Comparison of ENCODE assay signal across 10 mouse cellular contexts in genomic region chr8:119781086-119781840, GRCm38 (mm10). TPM values are rescaled to one million over a fixed set of nuclear protein-coding genes. Genes with fewer than 3 reads are reported as not detected.
A peak's percentile ranks its signal among the peaks of the same experiment; 100 is the strongest.
DNase-seq lines count a peak whose midpoint lies in the region; ATAC-seq lines count a peak whose summit lies in the region.
"Had no signal": no experiment of that assay in that cellular context is flagged by ENCODE, and none has a peak within 500 bp of the region (broad histone marks: within the 10 kb centered on the region; RNA-seq: fewer than 3 reads in every experiment).

No protein-coding gene starts in this region.

- no peak overlapping the region for H3K27ac ChIP-seq in midbrain, embryonic 10.5 days (replicated peaks)
- H3K27ac ChIP-seq in forebrain, embryonic 11.5 days (ENCODE audit: low read depth, low read length): no peak overlapping the region
- H3K27ac ChIP-seq: hindbrain, embryonic 10.5 days; limb, embryonic 13.5 days had no signal

- peak; percentile 45 for DNase-seq in cerebellum, adult 8-10 months
- DNase-seq in cerebellum, postnatal 10 days: no peak
- DNase-seq in 3134 (ENCODE audit: extremely low read depth, insufficient read length, low spot score): peak; percentile 38
- DNase-seq in Muller cell, postnatal 12 days (ENCODE audit: inconsistent ontology term): peak; percentile 34
- DNase-seq in lung, adult 18-20 months: peak; percentile 64 to 67
- DNase-seq in ovary, adult 18-20 months (ENCODE audit: low spot score): no peak
- no peak for DNase-seq in midbrain, embryonic 10.5 days (ENCODE audit: low spot score)
- DNase-seq in forebrain, embryonic 11.5 days (ENCODE audit: low spot score): no peak

- H3K4me1 ChIP-seq in midbrain, embryonic 10.5 days: peaks cover 63% of the 10 kb centered on the region
- H3K4me1 ChIP-seq in forebrain, embryonic 11.5 days (replicated peaks; ENCODE audit: control insufficient read depth, insufficient read depth, low read length): peaks cover 8% of the 10 kb centered on the region; the same call in 1 of the 2 replicates

- no peak overlapping the region for H3K4me3 ChIP-seq in midbrain, embryonic 10.5 days
- H3K4me3 ChIP-seq in forebrain, embryonic 11.5 days (ENCODE audit: low read depth, low read length): no peak overlapping the region
- H3K4me3 ChIP-seq: hindbrain, embryonic 10.5 days; limb, embryonic 13.5 days had no signal

- no peak overlapping the region for H3K9ac ChIP-seq in forebrain, embryonic 11.5 days (ENCODE audit: low read length)
- H3K9ac ChIP-seq: limb, embryonic 13.5 days had no signal

- H3K36me3 ChIP-seq in midbrain, embryonic 10.5 days: no peaks in the 10 kb centered on the region
- H3K36me3 ChIP-seq in forebrain, embryonic 11.5 days (ENCODE audit: control insufficient read depth, insufficient read depth, low read length): no peaks in the 10 kb centered on the region
- H3K36me3 ChIP-seq: hindbrain, embryonic 10.5 days; limb, embryonic 13.5 days had no signal

- 72% methylated on average over 4 of the region's 4 CpGs for WGBS in midbrain, embryonic 10.5 days
- WGBS in forebrain, embryonic 11.5 days: 70% methylated on average over 4 of the region's 4 CpGs

- H3K9me3 ChIP-seq in midbrain, embryonic 10.5 days (replicated peaks): no peaks in the 10 kb centered on the region
- H3K9me3 ChIP-seq in forebrain, embryonic 11.5 days (ENCODE audit: control insufficient read depth, low read length): no peaks in the 10 kb centered on the region
- H3K9me3 ChIP-seq: hindbrain, embryonic 10.5 days; limb, embryonic 13.5 days had no signal

- H3K27me3 ChIP-seq in midbrain, embryonic 10.5 days (ENCODE audit: low read depth, poor library complexity, severe bottlenecking): no peaks in the 10 kb centered on the region; the same call in 1 of the 2 replicates
- H3K27me3 ChIP-seq in forebrain, embryonic 11.5 days (ENCODE audit: control insufficient read depth, insufficient read depth, low read length): no peaks in the 10 kb centered on the region
- H3K27me3 ChIP-seq: limb, embryonic 13.5 days had no signal

- no peak for ATAC-seq in forebrain, embryonic 11.5 days (replicated peaks; ENCODE audit: low FRiP score)

- H3K4me2 ChIP-seq in forebrain, embryonic 11.5 days (ENCODE audit: low read depth, low read length, severe bottlenecking): no peak overlapping the region
- H3K4me2 ChIP-seq: limb, embryonic 13.5 days had no signal

RNA-seq across cellular contexts. Expression of gene Tldc1, which starts 3.0 kb away (rescaled TPM):
- 15.4 and 16.4 TPM in 2 replicates for polyA plus RNA-seq in midbrain, embryonic 10.5 days (2016; fragmentation: Nextera tagmentation; extraction: Ambion mirVana)
- polyA plus RNA-seq in forebrain, embryonic 11.5 days (2014; fragmentation: Nextera tagmentation; extraction: Ambion mirVana): 12.6 and 13.4 TPM in 2 replicates

RNA-seq across cellular contexts. Expression of gene Cotl1, which starts 59.1 kb away (rescaled TPM):
- polyA plus RNA-seq in midbrain, embryonic 10.5 days (2016; fragmentation: Nextera tagmentation; extraction: Ambion mirVana): 150 and 197 TPM in 2 replicates
- polyA plus RNA-seq in forebrain, embryonic 11.5 days (2014; fragmentation: Nextera tagmentation; extraction: Ambion mirVana): 167 and 251 TPM in 2 replicates

Comparison
In these comparisons a context has a peak if more than half of its experiments do, and no peak if none do; other contexts are left out.
1. DNase-seq: peak in cerebellum, adult 8-10 months (single experiment), 3134 (single experiment), Muller cell, postnatal 12 days (single experiment) and lung, adult 18-20 months (2 of 2); none in cerebellum, postnatal 10 days (0 of 2), ovary, adult 18-20 months (single experiment), midbrain, embryonic 10.5 days (single experiment) and forebrain, embryonic 11.5 days (single experiment).